8 mouse cellular contexts compared by ENCODE assay signal in the genomic region with DNA sequence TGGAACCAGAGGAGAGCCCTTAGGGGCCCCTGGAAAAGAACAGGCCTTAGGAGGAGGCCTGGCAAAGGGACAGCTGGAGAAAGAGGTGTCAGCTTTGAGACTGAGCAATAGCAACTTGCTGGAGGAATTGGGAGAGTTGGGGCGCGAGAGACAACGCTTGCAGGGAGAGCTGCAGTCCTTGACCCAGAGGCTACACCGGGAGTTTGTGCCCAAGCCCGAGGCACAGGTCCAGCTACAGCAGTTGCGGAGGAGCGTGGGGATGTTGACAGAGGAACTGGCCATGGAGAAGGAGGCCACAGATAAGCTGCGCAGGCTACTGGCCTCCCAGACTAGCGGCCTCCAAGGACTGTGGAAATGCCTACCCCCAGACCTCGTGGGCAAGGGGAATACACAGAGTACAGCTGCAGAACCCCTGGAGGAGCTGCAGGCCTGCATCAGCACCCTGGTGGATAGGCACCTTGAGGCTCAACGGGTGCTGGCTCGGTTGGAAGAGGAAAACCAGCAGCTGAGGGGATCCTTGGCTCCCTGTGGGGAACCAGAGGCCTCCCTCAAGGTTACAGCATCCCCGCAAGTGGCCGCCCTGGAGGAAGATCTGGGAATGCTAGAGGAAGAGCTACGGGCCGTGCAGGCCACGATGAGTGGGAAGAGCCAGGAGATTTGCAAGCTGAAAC. TPM values are rescaled to one million over a fixed set of nuclear protein-coding genes. Genes with fewer than 3 reads are reported as not detected.
A peak's percentile ranks its signal among the peaks of the same experiment; 100 is the strongest.
DNase-seq lines count a peak whose midpoint lies in the region; ATAC-seq and TF ChIP-seq lines count a peak whose summit lies in the region.

No protein-coding gene starts in this region.

- 0 out of 2 replicates have a peak, but pooled peaks cover 3% of the 10 kb centered on the region for H3K4me1 ChIP-seq in lung, embryonic 16.5 days (replicated peaks; ENCODE audit: control insufficient read depth, insufficient read depth, low read length)
- 0 out of 2 replicates have a peak, but pooled peaks cover 6% of the 10 kb centered on the region for H3K4me1 ChIP-seq in forebrain, embryonic 13.5 days
- 0 out of 2 replicates have a peak, but pooled peaks cover 7% of the 10 kb centered on the region for H3K4me1 ChIP-seq in limb, embryonic 12.5 days (replicated peaks)
- 0 out of 2 replicates have a peak, but pooled peaks cover 3% of the 10 kb centered on the region for H3K4me1 ChIP-seq in stomach, postnatal 0 days (replicated peaks; ENCODE audit: control insufficient read depth, insufficient read depth)

- TF ChIP-seq EP300 in stomach, postnatal 0 days (optimal IDR thresholded peaks at IDR 0.05) = no peak

- H3K27me3 ChIP-seq in lung, embryonic 16.5 days (ENCODE audit: control insufficient read depth, insufficient read depth, low read depth, low read length) = peaks cover 10% of the 10 kb centered on the region
- peaks cover 22% of the 10 kb centered on the region for H3K27me3 ChIP-seq in forebrain, embryonic 13.5 days
- peaks cover 53% of the 10 kb centered on the region for H3K27me3 ChIP-seq in limb, embryonic 12.5 days
- H3K27me3 ChIP-seq in stomach, postnatal 0 days (ENCODE audit: control insufficient read depth, insufficient read depth, low read length) = no peaks in the 10 kb centered on the region

- H3K9ac ChIP-seq in lung, embryonic 16.5 days (ENCODE audit: low read length) = peak overlapping the region; percentile 23
- H3K9ac ChIP-seq in forebrain, embryonic 13.5 days = no peak overlapping the region
- peak overlapping the region; percentile 44 for H3K9ac ChIP-seq in limb, embryonic 12.5 days (replicated peaks)
- peak overlapping the region; percentile 24; the same call in 1 of the 2 replicates for H3K9ac ChIP-seq in stomach, postnatal 0 days (ENCODE audit: low read length)

- no peak for TF ChIP-seq CTCF in stomach, postnatal 0 days (IDR thresholded peaks at IDR 0.05; ENCODE audit: low read depth)

- ATAC-seq in lung, embryonic 16.5 days (ENCODE audit: low read depth) = no peak
- ATAC-seq in forebrain, embryonic 13.5 days = no peak
- no peak for ATAC-seq in limb, embryonic 12.5 days (ENCODE audit: insufficient number of reproducible peaks, insufficient read depth, low FRiP score, low TSS enrichment, low read depth)
- ATAC-seq in stomach, postnatal 0 days (ENCODE audit: low FRiP score, low TSS enrichment) = no peak

- 43% methylated on average over 17 of the region's 17 CpGs for WGBS in lung, embryonic 16.5 days
- WGBS in forebrain, embryonic 13.5 days = 60% methylated on average over 17 of the region's 17 CpGs
- WGBS in limb, embryonic 12.5 days = 50% methylated on average over 17 of the region's 17 CpGs
- 51% methylated on average over 17 of the region's 17 CpGs for WGBS in stomach, postnatal 0 days

- peak overlapping the region; percentile 49 for H3K4me2 ChIP-seq in lung, embryonic 16.5 days (ENCODE audit: low read depth, low read length)
- peak overlapping the region; percentile 51 for H3K4me2 ChIP-seq in forebrain, embryonic 13.5 days
- peak overlapping the region; percentile 59 for H3K4me2 ChIP-seq in limb, embryonic 12.5 days
- peak overlapping the region; percentile 46 for H3K4me2 ChIP-seq in stomach, postnatal 0 days (replicated peaks; ENCODE audit: low read depth)

- H3K4me3 ChIP-seq in lung, embryonic 16.5 days (ENCODE audit: low read length) = peak overlapping the region; percentile 29
- peak overlapping the region; percentile 17; the same call in 1 of the 2 replicates for H3K4me3 ChIP-seq in forebrain, embryonic 13.5 days
- peak overlapping the region; percentile 34 for H3K4me3 ChIP-seq in limb, embryonic 12.5 days (replicated peaks)
- peak overlapping the region; percentile 6; the same call in 1 of the 2 replicates for H3K4me3 ChIP-seq in stomach, postnatal 0 days (ENCODE audit: low read depth, low read length)

- no peak for DNase-seq in lung, postnatal 36 days
- DNase-seq in stomach, postnatal 0 days (ENCODE audit: low spot score) = no peak
- DNase-seq in retina, embryonic 14.5 days (ENCODE audit: low spot score) = no peak
- no peak for DNase-seq in gastrocnemius, postnatal 4 days (ENCODE audit: low spot score in 2 of 2)
- DNase-seq in lung, postnatal 14 days = no peak

- H3K36me3 ChIP-seq in lung, embryonic 16.5 days (ENCODE audit: control insufficient read depth, insufficient read depth, low read length) = no peaks in the 10 kb centered on the region
- no peaks in the 10 kb centered on the region for H3K36me3 ChIP-seq in forebrain, embryonic 13.5 days (ENCODE audit: poor library complexity, severe bottlenecking)
- H3K36me3 ChIP-seq in limb, embryonic 12.5 days = no peaks in the 10 kb centered on the region
- H3K36me3 ChIP-seq in stomach, postnatal 0 days (ENCODE audit: control insufficient read depth, insufficient read depth, low read length) = no peaks in the 10 kb centered on the region

- no peaks in the 10 kb centered on the region for H3K9me3 ChIP-seq in lung, embryonic 16.5 days (ENCODE audit: control insufficient read depth, low read length)
- no peaks in the 10 kb centered on the region for H3K9me3 ChIP-seq in forebrain, embryonic 13.5 days (replicated peaks)
- no peaks in the 10 kb centered on the region for H3K9me3 ChIP-seq in limb, embryonic 12.5 days
- no peaks in the 10 kb centered on the region for H3K9me3 ChIP-seq in stomach, postnatal 0 days (ENCODE audit: control insufficient read depth, low read length)

- no peak overlapping the region for H3K27ac ChIP-seq in lung, embryonic 16.5 days (ENCODE audit: low read length)
- H3K27ac ChIP-seq in forebrain, embryonic 13.5 days = no peak overlapping the region
- no peak overlapping the region for H3K27ac ChIP-seq in limb, embryonic 12.5 days
- no peak overlapping the region for H3K27ac ChIP-seq in stomach, postnatal 0 days (replicated peaks)

RNA-seq across cellular contexts. Expression of gene Pias3, which starts 11.9 kb away (rescaled TPM):
- polyA plus RNA-seq in lung, embryonic 16.5 days (2015; fragmentation: Nextera tagmentation; extraction: Ambion mirVana) = 51.9 and 52.0 TPM in 2 replicates
- 28.8 and 31.0 TPM in 2 replicates for polyA plus RNA-seq in forebrain, embryonic 13.5 days (2015; fragmentation: Nextera tagmentation; extraction: Ambion mirVana)
- polyA plus RNA-seq in limb, embryonic 12.5 days (2016; fragmentation: Nextera tagmentation; extraction: Ambion mirVana) = 70.2 and 70.8 TPM in 2 replicates
- 23.4 and 27.1 TPM in 2 replicates for polyA plus RNA-seq in stomach, postnatal 0 days (2015; fragmentation: Nextera tagmentation; extraction: Ambion mirVana)
- total RNA-seq in gastrocnemius, postnatal 4 days (2021) = 10 to 100 TPM; 30.7 to 33.3 TPM

RNA-seq across cellular contexts. Expression of gene Ankrd35, which starts 14.4 kb away (rescaled TPM):
- polyA plus RNA-seq in lung, embryonic 16.5 days (2015; fragmentation: Nextera tagmentation; extraction: Ambion mirVana) = 0.36 and 0.50 TPM in 2 replicates
- 0.57 and 2.3 TPM in 2 replicates for polyA plus RNA-seq in forebrain, embryonic 13.5 days (2015; fragmentation: Nextera tagmentation; extraction: Ambion mirVana)
- 0.69 and 0.85 TPM in 2 replicates for polyA plus RNA-seq in limb, embryonic 12.5 days (2016; fragmentation: Nextera tagmentation; extraction: Ambion mirVana)
- polyA plus RNA-seq in stomach, postnatal 0 days (2015; fragmentation: Nextera tagmentation; extraction: Ambion mirVana) = 5.5 and 6.2 TPM in 2 replicates
- total RNA-seq in gastrocnemius, postnatal 4 days (2021) = 1 to 10 TPM; 2.0 to 2.6 TPM

RNA-seq across cellular contexts. Expression of gene Nudt17, which starts 24.1 kb away (rescaled TPM):
- polyA plus RNA-seq in lung, embryonic 16.5 days (2015; fragmentation: Nextera tagmentation; extraction: Ambion mirVana) = 7.2 and 8.2 TPM in 2 replicates
- 6.4 and 7.2 TPM in 2 replicates for polyA plus RNA-seq in forebrain, embryonic 13.5 days (2015; fragmentation: Nextera tagmentation; extraction: Ambion mirVana)
- polyA plus RNA-seq in limb, embryonic 12.5 days (2016; fragmentation: Nextera tagmentation; extraction: Ambion mirVana) = 13.5 and 13.7 TPM in 2 replicates
- polyA plus RNA-seq in stomach, postnatal 0 days (2015; fragmentation: Nextera tagmentation; extraction: Ambion mirVana) = 7.5 and 8.2 TPM in 2 replicates
- total RNA-seq in gastrocnemius, postnatal 4 days (2021) = 1 to 10 TPM; 1.3 to 1.7 TPM

RNA-seq across cellular contexts. Expression of gene Itga10, which starts 38.9 kb away (rescaled TPM):
- polyA plus RNA-seq in lung, embryonic 16.5 days (2015; fragmentation: Nextera tagmentation; extraction: Ambion mirVana) = 1.0 TPM in 2 replicates
- 0.40 and 0.57 TPM in 2 replicates for polyA plus RNA-seq in forebrain, embryonic 13.5 days (2015; fragmentation: Nextera tagmentation; extraction: Ambion mirVana)
- polyA plus RNA-seq in limb, embryonic 12.5 days (2016; fragmentation: Nextera tagmentation; extraction: Ambion mirVana) = 0.76 and 1.5 TPM in 2 replicates
- 0.28 and 0.42 TPM in 2 replicates for polyA plus RNA-seq in stomach, postnatal 0 days (2015; fragmentation: Nextera tagmentation; extraction: Ambion mirVana)
- 1 to 10 TPM; 5.6 to 6.8 TPM for total RNA-seq in gastrocnemius, postnatal 4 days (2021)

RNA-seq across cellular contexts. Expression of gene Polr3c, which starts 43.1 kb away (rescaled TPM):
- 35.6 and 35.7 TPM in 2 replicates for polyA plus RNA-seq in lung, embryonic 16.5 days (2015; fragmentation: Nextera tagmentation; extraction: Ambion mirVana)
- 41.1 and 42.0 TPM in 2 replicates for polyA plus RNA-seq in forebrain, embryonic 13.5 days (2015; fragmentation: Nextera tagmentation; extraction: Ambion mirVana)
- polyA plus RNA-seq in limb, embryonic 12.5 days (2016; fragmentation: Nextera tagmentation; extraction: Ambion mirVana) = 38.9 and 40.5 TPM in 2 replicates
- polyA plus RNA-seq in stomach, postnatal 0 days (2015; fragmentation: Nextera tagmentation; extraction: Ambion mirVana) = 19.4 and 20.3 TPM in 2 replicates
- total RNA-seq in gastrocnemius, postnatal 4 days (2021) = 10 to 100 TPM; 23.6 to 24.5 TPM
